Mouse (Mus musculus): ENCODE results near the gene Asap3.

Gene Asap3

DNA sequence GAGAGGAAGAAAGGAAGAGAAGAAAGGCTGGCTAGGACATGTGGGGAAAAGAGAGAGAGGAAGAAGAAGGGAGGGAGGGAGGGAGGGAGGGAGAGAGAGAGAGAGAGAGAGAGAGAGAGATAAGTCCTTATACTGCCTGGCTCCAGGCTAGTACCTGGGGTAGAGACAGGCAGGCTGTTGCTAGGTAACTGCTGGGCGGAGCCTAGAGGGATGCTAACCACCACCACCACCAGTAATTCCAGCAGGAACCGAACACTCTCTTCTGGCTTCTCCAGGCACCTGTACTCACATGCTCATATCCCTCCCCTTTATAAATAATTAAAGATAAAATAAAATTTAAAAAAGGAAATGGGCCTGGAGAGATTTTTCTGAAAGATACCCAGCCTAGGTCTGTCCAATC, 77.6 kb downstream of the Asap3 start:
- POLR2A ChIA-PET: no interaction called here
- CTCF ChIA-PET: no interaction called here

DNA sequence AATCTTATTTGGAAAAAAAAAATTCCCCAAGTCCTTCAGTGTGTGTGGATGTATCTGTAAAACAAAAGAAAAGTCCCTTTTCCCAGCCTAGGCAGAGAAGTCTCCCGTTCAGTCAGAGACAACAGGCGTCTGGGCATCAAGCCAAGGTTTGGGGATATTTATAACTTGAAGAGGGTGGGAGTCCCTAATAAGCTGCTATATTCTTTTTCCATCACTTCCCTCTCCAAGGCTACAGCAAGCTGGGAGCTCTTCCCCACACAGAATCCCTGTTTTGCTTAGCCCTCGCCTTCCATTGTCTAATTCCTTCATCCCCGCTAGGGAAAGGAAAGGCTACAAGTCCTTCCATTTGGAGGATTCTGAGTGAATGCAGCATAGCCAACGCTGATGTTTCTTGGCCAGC, 78.3 kb downstream of the Asap3 start, which contains the start of gene Zfp46:
Zfp46 (plus strand) TSS at position 229 of the 400 bp plus-strand sequence.
- POLR2A ChIA-PET: interaction anchor here in 2 of 4 experiments (1.1 to 2.3 kb wide), 12 partner anchors 10 to 263 kb away, joined by 3 to 19 read pairs (median 6); partner anchors contain the start of genes Hnrnpr (in 2 of the 2), Eloa (in 1 of the 2), Rpl11 (in 1 of the 2) and Tcea3 (in 1 of the 2)
- CTCF ChIA-PET: interaction anchor here in 2 of 4 experiments (1.7 to 2.2 kb wide), 4 partner anchors 12 to 112 kb away, joined by 7 to 23 read pairs (median 14); partner anchors contain the start of gene E2f2 (in 1 of the 2)

DNA sequence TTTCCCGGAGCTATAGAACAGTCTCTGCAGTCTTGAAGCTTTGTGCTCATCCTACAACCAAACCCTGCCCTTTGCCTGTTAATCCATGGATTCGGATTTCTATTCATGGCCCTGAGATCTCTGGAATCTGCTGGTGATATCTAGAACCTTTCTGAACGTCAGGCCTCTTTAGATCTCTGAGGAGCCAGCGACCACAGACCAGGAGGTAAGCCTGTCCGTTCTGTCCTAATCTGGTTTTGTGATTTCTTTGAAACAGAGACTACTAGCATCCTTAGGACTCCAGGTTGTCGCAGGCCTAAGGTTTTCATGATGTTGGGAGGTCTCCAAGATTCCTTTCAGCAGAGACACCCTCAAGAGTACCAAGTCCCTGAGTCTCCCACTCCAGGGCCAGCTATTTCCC, 78.7 kb downstream of the Asap3 start:
- ChIA-PET CTCF (interaction anchor here in 3 of 4 experiments (0.6 to 2.2 kb wide), 18 partner anchors 8 to 1293 kb away, joined by 3 to 23 read pairs (median 5); partner anchors contain the start of genes E2f2 (in 1 of the 3) and Kdm1a (in 1 of the 3)), POLR2A (interaction anchor here in 3 of 4 experiments (0.6 to 2.3 kb wide), 45 partner anchors 8 to 761 kb away, joined by 3 to 19 read pairs (median 4); partner anchors contain the start of genes Hnrnpr (in 3 of the 3), Rpl11 (in 2 of the 3), Eloa (in 1 of the 3) and Fuca1 (in 1 of the 3))

DNA sequence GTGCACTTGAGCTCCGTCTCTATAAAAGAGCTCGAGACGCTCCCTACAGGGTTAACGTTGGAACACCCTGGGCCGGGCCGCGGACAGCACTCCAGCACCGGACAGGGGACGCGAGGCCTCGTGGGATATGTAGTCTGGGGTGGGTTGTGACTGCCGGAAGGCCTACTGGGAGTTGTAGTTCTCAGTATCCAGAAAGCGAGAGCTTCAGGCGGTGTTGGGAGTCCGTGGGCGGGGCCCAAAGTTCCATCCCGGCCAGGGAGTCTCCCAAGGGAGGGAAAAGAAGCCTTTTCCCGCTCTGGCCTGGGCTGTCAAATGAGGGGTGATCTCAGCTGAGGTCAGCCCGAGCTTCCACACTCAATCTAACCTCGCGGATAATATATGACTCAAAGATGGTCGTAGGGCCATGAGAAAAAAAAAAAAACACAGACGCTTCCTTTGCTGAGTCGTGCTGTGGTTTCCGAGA, 79.2 kb downstream of the Asap3 start:
- ChIA-PET POLR2A (interaction anchor here (0.5 to 2.3 kb wide), 64 partner anchors 8 to 760 kb away, joined by 3 to 19 read pairs (median 4); partner anchors contain the start of genes Hnrnpr (in 3 of the 4), Rpl11 (in 2 of the 4), Tcea3 (in 2 of the 4) and E2f2 (in 1 of the 4)), CTCF (interaction anchor here in 3 of 4 experiments (0.6 to 2.2 kb wide), 26 partner anchors 9 to 1294 kb away, joined by 3 to 23 read pairs (median 4); partner anchors contain the start of genes E2f2 (in 1 of the 3) and Kdm1a (in 1 of the 3))

DNA sequence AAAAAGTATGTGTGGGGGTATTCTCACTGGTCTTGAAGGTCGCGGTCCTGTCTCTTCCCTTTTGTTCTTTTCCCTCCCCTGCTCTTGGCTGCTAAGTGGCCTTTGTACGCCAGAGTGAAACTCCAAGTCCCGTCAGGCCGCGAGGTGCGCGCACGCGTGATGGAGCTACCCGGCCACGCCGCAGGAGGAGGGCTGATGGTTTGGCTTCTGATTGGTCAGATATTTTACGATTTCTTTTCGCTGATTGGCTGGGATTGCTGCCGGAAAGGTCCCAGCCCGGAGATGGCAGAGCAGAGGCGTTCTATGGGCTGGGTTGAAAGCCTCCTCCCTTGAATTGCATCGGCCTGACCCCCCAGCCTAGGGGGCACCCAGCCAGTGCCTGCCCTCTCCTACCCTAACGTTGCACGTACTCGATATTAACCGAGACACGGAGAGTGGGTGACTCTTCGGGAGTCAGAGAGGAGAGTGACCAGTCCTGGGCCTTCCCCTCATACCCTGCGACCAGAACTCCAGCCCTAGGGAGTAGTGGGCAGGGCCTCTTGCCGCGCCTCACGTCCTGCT, 79.7 kb downstream of the Asap3 start:
- ChIA-PET POLR2A (interaction anchor here (0.5 to 2.3 kb wide), 60 partner anchors 9 to 760 kb away, joined by 3 to 19 read pairs (median 4); partner anchors contain the start of genes Hnrnpr (in 3 of the 4), Rpl11 (in 2 of the 4), Tcea3 (in 2 of the 4) and E2f2 (in 1 of the 4)), CTCF (interaction anchor here in 3 of 4 experiments (0.6 to 2.2 kb wide), 23 partner anchors 9 to 396 kb away, joined by 3 to 23 read pairs (median 4); partner anchors contain the start of genes E2f2 (in 1 of the 3) and Kdm1a (in 1 of the 3))

GRCm38 (mm10) chr4:136289918-136290780, 84.0 kb downstream of the Asap3 start:
- ChIA-PET CTCF (interaction anchor here (0.6 to 2.8 kb wide), 14 partner anchors 11 to 561 kb away, joined by 3 to 19 read pairs (median 3); no protein-coding TSS in a partner anchor), POLR2A (interaction anchor here (0.6 to 3.2 kb wide), 36 partner anchors 9 to 309 kb away, joined by 3 to 16 read pairs (median 4); partner anchors contain the start of genes Hnrnpr (in 3 of the 4), Rpl11 (in 2 of the 4), Asap3 (in 1 of the 4) and Tcea3 (in 1 of the 4))

DNA sequence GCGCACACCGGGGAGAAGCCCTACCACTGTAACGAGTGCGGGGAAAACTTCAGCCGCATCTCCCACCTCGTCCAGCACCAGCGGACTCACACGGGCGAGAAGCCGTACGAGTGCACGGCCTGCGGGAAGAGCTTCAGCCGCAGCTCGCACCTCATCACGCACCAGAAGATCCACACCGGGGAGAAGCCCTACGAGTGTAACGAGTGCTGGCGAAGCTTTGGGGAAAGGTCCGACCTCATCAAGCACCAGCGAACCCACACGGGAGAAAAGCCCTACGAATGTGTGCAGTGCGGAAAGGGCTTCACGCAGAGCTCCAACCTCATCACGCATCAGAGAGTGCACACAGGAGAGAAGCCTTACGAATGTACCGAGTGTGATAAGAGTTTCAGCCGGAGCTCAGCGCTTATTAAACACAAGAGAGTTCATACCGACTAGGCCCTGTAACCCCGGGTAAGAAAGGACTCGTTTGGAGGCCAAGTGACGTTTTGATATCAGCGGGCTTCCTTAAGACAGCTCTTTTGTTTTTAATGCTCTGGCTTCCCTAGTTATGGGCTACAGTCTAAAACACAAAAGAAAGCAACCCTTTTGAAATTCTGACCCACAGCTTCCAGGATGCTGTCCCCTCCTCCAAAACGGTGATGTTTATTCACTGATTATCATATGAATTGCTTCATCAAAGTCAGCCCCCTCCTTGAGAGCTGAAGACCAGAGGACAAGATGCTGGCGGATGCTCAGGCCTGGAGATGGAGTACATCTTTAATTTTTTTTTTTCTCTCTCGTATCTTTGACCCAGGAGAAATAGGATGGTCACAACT, 84.8 kb downstream of the Asap3 start:
- CTCF ChIA-PET: interaction anchor here (0.6 to 2.8 kb wide), 15 partner anchors 12 to 560 kb away, joined by 3 to 19 read pairs (median 3); no protein-coding TSS in a partner anchor
- POLR2A ChIA-PET: interaction anchor here (0.5 to 3.2 kb wide), 41 partner anchors 10 to 412 kb away, joined by 3 to 16 read pairs (median 4); partner anchors contain the start of genes Hnrnpr (in 3 of the 4), Rpl11 (in 2 of the 4), Asap3 (in 1 of the 4) and Tcea3 (in 1 of the 4)

GRCm38 (mm10) chr4:136291692-136292091, 85.5 kb downstream of the Asap3 start:
- POLR2A ChIA-PET: interaction anchor here (0.6 to 3.2 kb wide), 24 partner anchors 11 to 145 kb away, joined by 3 to 16 read pairs (median 4); partner anchors contain the start of genes Hnrnpr (in 3 of the 4), Asap3 (in 1 of the 4) and Tcea3 (in 1 of the 4)
- CTCF ChIA-PET: interaction anchor here in 3 of 4 experiments (1.1 to 2.8 kb wide), 4 partner anchors 11 to 256 kb away, joined by 3 to 19 read pairs (median 8); no protein-coding TSS in a partner anchor

All from embryonic stem cell, embryonic (primary cell).